In genomic region chr15:88537190-88537589, GRCm38 (mm10) we compare ENCODE assay signal across 8 mouse cellular contexts.
DNase-seq lines count a peak whose midpoint lies in the region; ATAC-seq and TF ChIP-seq lines count a peak whose summit lies in the region.

No protein-coding gene starts in this region.

- H3K9me3 ChIP-seq in heart, embryonic 11.5 days (replicated peaks; ENCODE audit: control insufficient read depth, low read length): no peaks in the 10 kb centered on the region

- H3K27me3 ChIP-seq in heart, embryonic 11.5 days (ENCODE audit: control insufficient read depth, insufficient read depth, low read length): no peaks in the 10 kb centered on the region
- H3K27me3 ChIP-seq in testis, adult 2 months (ENCODE audit: control insufficient read depth, insufficient read depth, low read length): no peaks in the 10 kb centered on the region

- no peak overlapping the region for H3K9ac ChIP-seq in heart, embryonic 11.5 days (ENCODE audit: low read depth, low read length)

- H3K4me1 ChIP-seq in heart, embryonic 11.5 days (ENCODE audit: control insufficient read depth, insufficient read depth, low read length): no peaks in the 10 kb centered on the region
- H3K4me1 ChIP-seq in testis, adult 2 months (ENCODE audit: control insufficient read depth, insufficient read depth, low read length): no peaks in the 10 kb centered on the region

- no peak for TF ChIP-seq POLR2A in testis, adult 2 months (IDR thresholded peaks at IDR 0.05; ENCODE audit: control insufficient read depth, low read depth, low read length)

- ATAC-seq in heart, embryonic 11.5 days (replicated peaks; ENCODE audit: insufficient number of reproducible peaks, low FRiP score, low TSS enrichment): no peak

- no peak overlapping the region for H3K4me3 ChIP-seq in heart, embryonic 11.5 days (ENCODE audit: low read depth, low read length)
- no peak overlapping the region for H3K4me3 ChIP-seq in testis, adult 2 months (ENCODE audit: control insufficient read depth, low read depth, low read length)

- DNase-seq in heart, postnatal 14 days: peak; percentile 19 to 33
- DNase-seq in testis, postnatal 14 days (ENCODE audit: low spot score): no peak
- DNase-seq in embryo, embryonic 10.5 days (ENCODE audit: low spot score): peak; percentile 78
- peak; percentile 18 for DNase-seq in layer of hippocampus, adult 9-10 months (ENCODE audit: low spot score)
- peak; percentile 51 to 79 for DNase-seq in right cerebral cortex, postnatal 10 days (ENCODE audit: low spot score in 2 of 2)
- no peak for DNase-seq in thymus, postnatal 14 days

- H3K27ac ChIP-seq in heart, embryonic 11.5 days (ENCODE audit: low read depth, low read length): no peak overlapping the region
- no peak overlapping the region for H3K27ac ChIP-seq in testis, adult 2 months (ENCODE audit: control insufficient read depth, insufficient read depth, low read depth, low read length)

- TF ChIP-seq CTCF in testis, adult 2 months (IDR thresholded peaks at IDR 0.05; ENCODE audit: control insufficient read depth, insufficient read depth, insufficient replicate concordance, low read depth, low read length): peak; percentile 58; the same call in 1 of the 2 replicates

- H3K4me2 ChIP-seq in heart, embryonic 11.5 days: no peak overlapping the region

- intact Hi-C loops in heart, postnatal 14 days (cut with DNase I): no loop called here

- no peaks in the 10 kb centered on the region for H3K36me3 ChIP-seq in heart, embryonic 11.5 days (ENCODE audit: control insufficient read depth, insufficient read depth, low read length)
- H3K36me3 ChIP-seq in testis, adult 2 months (ENCODE audit: control insufficient read depth, insufficient read depth, low read length): no peaks in the 10 kb centered on the region

- 19% methylated on average over 10 of the region's 10 CpGs for WGBS in heart, embryonic 11.5 days (ENCODE audit: insufficient replicate concordance)

Comparison
In these comparisons a context has a peak if more than half of its experiments do, and no peak if none do; other contexts are left out.
1. DNase-seq: peak in heart, postnatal 14 days (2 of 2), embryo, embryonic 10.5 days (single experiment), layer of hippocampus, adult 9-10 months (single experiment) and right cerebral cortex, postnatal 10 days (2 of 2); none in testis, postnatal 14 days (single experiment) and thymus, postnatal 14 days (single experiment).